Mouse (Mus musculus) ES-Bruce4 (cell line): ENCODE results near the gene L3mbtl4. TPM values are rescaled to one million over a fixed set of nuclear protein-coding genes. Genes with fewer than 3 reads are reported as not detected.

Source experiments
- H3K27ac ChIP-seq: 2 replicates; pipeline ENCODE4 v1.5.1; 2012; ENCODE audit warnings: low read length, inconsistent platforms; ENCODE audit not compliant: insufficient read depth
- H3K27me3 ChIP-seq: 2 replicates; pipeline ENCODE4 v1.6.1; 2012; ENCODE audit warnings: mild to moderate bottlenecking, low read length, inconsistent platforms; ENCODE audit not compliant: control insufficient read depth, poor library complexity, insufficient read depth, severe bottlenecking
- H3K36me3 ChIP-seq: 2 replicates; pipeline ENCODE4 v1.6.1; 2012; ENCODE audit warnings: inconsistent platforms, mild to moderate bottlenecking, low read length, moderate library complexity; ENCODE audit not compliant: control insufficient read depth, poor library complexity, insufficient read depth, severe bottlenecking
- H3K4me1 ChIP-seq: one replicate; pipeline ENCODE4 v1.8.1; 2011; ENCODE audit warnings: low read length; ENCODE audit not compliant: control insufficient read depth, insufficient read depth
- H3K4me3 ChIP-seq: 2 replicates; pipeline ENCODE4 v1.5.1; 2011; ENCODE audit warnings: low read depth, mild to moderate bottlenecking, low read length
- H3K9ac ChIP-seq: 2 replicates; pipeline ENCODE4 v1.6.1; 2012; ENCODE audit warnings: low read depth, mild to moderate bottlenecking, inconsistent platforms; ENCODE audit not compliant: poor library complexity, severe bottlenecking
- H3K9me3 ChIP-seq: replicated peaks from 2 replicates; pipeline ENCODE4 v1.6.1; 2012; ENCODE audit warnings: mild to moderate bottlenecking, low read length, inconsistent platforms; ENCODE audit not compliant: control insufficient read depth, poor library complexity, insufficient read depth, severe bottlenecking
- CTCF ChIP-seq: IDR thresholded peaks from one replicate; pipeline ENCODE4 v1.8.1; 2011; ENCODE audit warnings: low read depth, low read length
- EP300 ChIP-seq: IDR thresholded peaks from 2 replicates; pipeline ENCODE4 v1.6.1; 2011; ENCODE audit warnings: low read depth, low read length; ENCODE audit not compliant: insufficient read depth
- POLR2A ChIP-seq: IDR thresholded peaks from one replicate; pipeline ENCODE4 v1.8.1; 2011; ENCODE audit warnings: low read length; ENCODE audit not compliant: insufficient read depth
- polyA plus RNA-seq: library from polyadenylated mRNA; stranded (reverse); fragments of >200 nt; gene quantifications from 2 replicates; pipeline ENCODE4 v1.2.4, GENCODE M21; 2011; ENCODE audit warnings: low read depth; ENCODE audit not compliant: missing spikeins, insufficient read depth, insufficient read length

The L3mbtl4 gene
- polyA plus RNA-seq, 1 experiment: not detected

DNA sequence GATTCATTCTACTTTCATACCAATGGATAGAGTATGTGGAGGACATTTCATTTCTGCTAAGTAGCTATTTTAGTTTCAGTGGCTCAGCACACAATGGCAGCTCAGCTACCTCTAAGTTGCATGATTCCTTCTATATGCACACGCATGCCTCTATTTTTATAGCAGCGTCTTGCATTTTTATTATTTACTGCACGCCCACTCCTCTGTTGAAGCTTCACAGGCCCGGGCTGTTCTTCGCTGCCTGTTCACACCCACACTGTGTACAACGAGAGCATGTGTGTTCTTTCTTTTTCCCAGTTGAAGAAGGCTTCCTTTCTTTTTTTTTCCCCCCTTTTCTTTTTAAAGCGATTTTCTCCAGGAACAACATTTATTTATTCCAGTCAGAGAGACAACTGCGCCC is 357.8 kb downstream of the L3mbtl4 start:
- Histone ChIP-seq H3K27ac (no peak overlapping the region), H3K27me3 (no peaks in the 10 kb centered on the region), H3K9ac (no peak overlapping the region), H3K4me3 (no peak overlapping the region), H3K4me1 (no peaks in the 10 kb centered on the region), H3K36me3 (no peaks in the 10 kb centered on the region), H3K9me3 (no peaks in the 10 kb centered on the region)
- TF ChIP-seq CTCF (no peak), POLR2A (no peak), EP300 (no peak)

DNA sequence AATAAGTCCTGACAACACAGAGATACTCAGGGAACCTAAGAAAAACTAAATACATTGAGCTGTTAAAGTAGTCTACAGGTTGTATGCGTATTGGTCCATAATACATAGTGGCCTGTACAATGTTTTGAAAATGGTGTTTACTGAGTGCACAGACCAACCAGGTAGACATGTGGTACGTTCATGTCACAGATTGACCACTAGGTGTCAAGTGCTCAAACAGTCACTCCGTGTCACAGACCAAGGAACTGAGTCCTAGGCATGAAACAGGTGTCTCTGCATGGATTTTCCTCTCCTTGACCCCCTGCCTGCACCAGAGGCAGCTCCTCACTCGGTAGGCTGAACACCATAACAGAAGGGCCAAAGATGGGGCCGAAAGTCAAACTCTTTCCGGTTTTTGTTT is 366.6 kb downstream of the L3mbtl4 start:
- H3K9me3 ChIP-seq: no peaks in the 10 kb centered on the region
- no peaks in the 10 kb centered on the region for H3K4me1 ChIP-seq
- no peak overlapping the region for H3K9ac ChIP-seq
- no peaks in the 10 kb centered on the region; the same call in 1 of the 2 replicates for H3K27me3 ChIP-seq
- no peak overlapping the region for H3K4me3 ChIP-seq
- H3K27ac ChIP-seq: no peak overlapping the region
- TF ChIP-seq POLR2A (no peak), EP300 (no peak), CTCF (no peak)
- H3K36me3 ChIP-seq: no peaks in the 10 kb centered on the region

DNA sequence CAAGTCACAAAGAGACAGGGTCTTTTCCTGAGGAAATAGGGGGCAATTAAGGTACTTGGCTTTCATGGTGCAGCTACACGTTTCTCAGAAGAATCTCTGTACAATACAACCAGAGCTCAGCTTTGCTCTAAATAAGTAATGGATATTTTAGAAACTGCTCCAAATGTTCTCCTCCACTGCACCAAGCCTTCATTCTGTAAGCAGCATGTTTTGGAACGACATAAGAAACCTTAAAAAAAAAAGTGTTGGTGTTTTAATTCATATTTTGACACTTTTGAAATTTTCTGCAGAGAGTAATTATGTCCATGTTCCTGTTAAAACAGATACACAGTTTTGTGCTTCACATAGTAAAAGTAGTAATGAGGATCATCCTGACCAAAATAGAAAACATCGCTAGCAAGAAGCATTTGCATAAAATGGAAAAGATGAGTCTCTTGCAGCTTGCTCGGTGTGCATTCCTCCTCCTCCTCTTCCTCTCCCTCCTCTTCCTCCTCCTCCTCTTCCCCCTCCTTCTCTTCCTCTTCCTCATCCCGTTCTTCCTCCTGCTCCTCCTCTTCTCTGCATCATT is 369.0 kb downstream of the L3mbtl4 start:
- Histone ChIP-seq H3K9me3 (no peaks in the 10 kb centered on the region), H3K4me1 (no peaks in the 10 kb centered on the region), H3K9ac (no peak overlapping the region), H3K36me3 (no peaks in the 10 kb centered on the region), H3K27me3 (no peaks in the 10 kb centered on the region; the same call in 1 of the 2 replicates), H3K27ac (no peak overlapping the region), H3K4me3 (no peak overlapping the region)
- TF ChIP-seq CTCF (no peak), EP300 (no peak), POLR2A (no peak)

DNA sequence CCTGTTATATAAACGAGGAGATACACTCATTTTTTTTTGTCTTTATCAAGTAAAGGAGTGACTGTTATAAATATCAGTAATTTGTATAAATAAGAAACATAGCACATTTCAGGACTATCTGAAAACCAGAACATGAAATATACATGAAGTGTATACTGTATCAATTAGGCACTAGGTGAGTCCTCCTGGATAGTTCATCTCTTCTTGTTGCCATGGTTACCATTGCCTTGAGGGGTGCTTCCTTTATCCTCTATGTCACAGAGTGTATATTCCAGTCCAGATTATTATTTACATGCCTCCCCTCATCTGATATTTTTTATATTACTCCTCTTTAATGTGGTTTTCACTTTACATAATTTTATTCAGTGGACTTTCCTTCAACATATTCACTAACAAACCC is 392.9 kb downstream of the L3mbtl4 start:
- H3K27me3 ChIP-seq: no peaks in the 10 kb centered on the region
- H3K9me3 ChIP-seq: no peaks in the 10 kb centered on the region
- TF ChIP-seq POLR2A: no peak
- no peak for TF ChIP-seq CTCF
- TF ChIP-seq EP300: no peak
- H3K27ac ChIP-seq: no peak overlapping the region
- H3K4me3 ChIP-seq: no peak overlapping the region
- no peaks in the 10 kb centered on the region for H3K36me3 ChIP-seq
- H3K9ac ChIP-seq: no peak overlapping the region
- H3K4me1 ChIP-seq: no peaks in the 10 kb centered on the region

DNA sequence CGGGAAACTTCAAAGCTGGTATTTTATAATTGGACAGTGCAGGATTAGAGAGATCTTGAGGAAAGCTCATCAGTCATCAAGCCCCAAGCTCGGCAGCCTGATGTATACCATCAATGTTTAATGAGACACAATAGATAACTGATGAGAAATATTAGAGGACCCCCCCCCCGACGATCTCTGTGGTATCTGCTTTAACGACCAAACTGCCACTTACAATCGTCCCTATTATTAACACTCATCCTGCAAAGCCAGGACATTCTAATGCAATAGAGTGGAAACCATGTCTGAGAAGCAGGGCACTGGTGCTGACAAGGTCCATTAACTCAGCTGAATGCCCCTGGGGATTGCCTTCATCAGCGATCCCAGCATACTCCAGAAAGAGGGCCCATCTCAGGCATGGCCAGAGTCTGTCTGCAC is 398.5 kb downstream of the L3mbtl4 start:
- no peak overlapping the region for H3K27ac ChIP-seq
- no peaks in the 10 kb centered on the region for H3K36me3 ChIP-seq
- no peak overlapping the region for H3K4me3 ChIP-seq
- H3K27me3 ChIP-seq: no peaks in the 10 kb centered on the region
- no peaks in the 10 kb centered on the region for H3K4me1 ChIP-seq
- no peaks in the 10 kb centered on the region; the same call in 1 of the 2 replicates for H3K9me3 ChIP-seq
- TF ChIP-seq POLR2A (no peak), EP300 (no peak), CTCF (no peak)
- H3K9ac ChIP-seq: no peak overlapping the region

DNA sequence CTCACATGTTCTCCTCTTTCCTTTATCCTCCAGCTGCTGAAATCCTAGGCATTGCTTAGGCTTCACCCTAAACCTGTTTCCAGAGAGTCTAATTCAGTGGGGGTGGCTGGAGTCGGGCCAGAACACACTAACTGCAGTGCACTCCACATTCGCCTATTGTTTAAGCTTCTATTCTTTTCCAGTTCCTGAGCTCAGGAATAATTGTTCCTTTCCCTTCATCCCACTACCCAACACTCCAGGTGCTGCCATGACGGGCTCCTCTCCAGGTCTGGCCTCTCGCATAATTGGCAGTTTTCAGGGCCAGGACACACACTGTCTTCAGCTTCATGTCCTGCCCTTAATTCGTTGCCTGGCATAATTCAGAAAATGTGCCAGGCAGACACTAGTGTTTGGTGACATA is 437.1 kb downstream of the L3mbtl4 start:
- no peaks in the 10 kb centered on the region for H3K4me1 ChIP-seq
- no peak overlapping the region for H3K27ac ChIP-seq
- H3K4me3 ChIP-seq: no peak overlapping the region
- no peaks in the 10 kb centered on the region for H3K9me3 ChIP-seq
- H3K9ac ChIP-seq: no peak overlapping the region
- H3K36me3 ChIP-seq: no peaks in the 10 kb centered on the region
- TF ChIP-seq POLR2A (no peak), CTCF (no peak), EP300 (no peak)
- H3K27me3 ChIP-seq: no peaks in the 10 kb centered on the region
